9 mouse cellular contexts compared by ENCODE assay signal in the genomic region with DNA sequence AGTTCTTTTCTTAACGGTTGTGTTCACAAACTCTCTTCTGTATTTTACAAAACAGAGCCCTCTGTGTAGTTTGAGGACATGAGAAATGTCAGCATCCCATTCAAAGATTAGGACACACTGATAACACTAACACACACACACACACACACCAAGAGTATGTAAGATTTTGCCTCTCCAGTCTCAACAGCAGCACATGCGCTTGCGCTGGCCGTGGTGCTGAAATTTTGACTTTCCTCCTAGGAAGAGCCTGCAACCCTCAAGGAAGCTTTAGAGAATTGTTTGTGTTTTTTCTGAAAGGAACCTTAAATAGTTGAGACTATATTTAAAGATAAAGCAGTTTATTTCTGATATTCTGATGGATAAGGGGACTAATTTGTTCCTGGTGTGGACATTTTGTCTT. TPM values are rescaled to one million over a fixed set of nuclear protein-coding genes. Genes with fewer than 3 reads are reported as not detected.
DNase-seq lines count a peak whose midpoint lies in the region; ATAC-seq lines count a peak whose summit lies in the region.
"Had no signal": no experiment of that assay in that cellular context is flagged by ENCODE, and none has a peak within 500 bp of the region (broad histone marks: within the 10 kb centered on the region; RNA-seq: fewer than 3 reads in every experiment).

No protein-coding gene starts in this region.

- H3K4me1 ChIP-seq in kidney, embryonic 14.5 days (ENCODE audit: control insufficient read depth, insufficient read depth, low read length), result no peaks in the 10 kb centered on the region
- H3K4me1 ChIP-seq: embryonic facial prominence, embryonic 15.5 days had no signal

- no peak overlapping the region for H3K9ac ChIP-seq in kidney, embryonic 14.5 days (ENCODE audit: low read depth, low read length)
- H3K9ac ChIP-seq: embryonic facial prominence, embryonic 15.5 days had no signal

- DNase-seq in kidney, adult 18-20 months, result no peak
- DNase-seq in ES-CJ7 (ENCODE audit: low read depth, low spot score), result peak; percentile 61
- DNase-seq in adrenal gland, postnatal 14 days, result peak; percentile 82
- DNase-seq in kidney, postnatal 36 days, result peak; percentile 44 to 85
- no peak for DNase-seq in cerebellum, postnatal 14 days
- no peak for DNase-seq in right cerebral cortex, adult 2 months (ENCODE audit: low spot score in 2 of 2)
- no peak for DNase-seq in spleen, adult 18-20 months

- no peak overlapping the region for H3K27ac ChIP-seq in kidney, embryonic 14.5 days (ENCODE audit: low read depth, low read length)
- H3K27ac ChIP-seq: embryonic facial prominence, embryonic 15.5 days had no signal

- H3K27me3 ChIP-seq in kidney, embryonic 14.5 days (ENCODE audit: control insufficient read depth, insufficient read depth, low read length), result peaks cover 40% of the 10 kb centered on the region

- H3K9me3 ChIP-seq in kidney, embryonic 14.5 days (ENCODE audit: control insufficient read depth, low read length), result no peaks in the 10 kb centered on the region
- H3K9me3 ChIP-seq: embryonic facial prominence, embryonic 15.5 days had no signal

- 0 out of 2 replicates have a peak, but pooled peaks have one; percentile 71 for ATAC-seq in kidney, embryonic 14.5 days (ENCODE audit: low FRiP score, low TSS enrichment)

- H3K4me3 ChIP-seq in kidney, embryonic 14.5 days (ENCODE audit: low read length), result no peak overlapping the region
- H3K4me3 ChIP-seq: embryonic facial prominence, embryonic 15.5 days had no signal

- no peaks in the 10 kb centered on the region for H3K36me3 ChIP-seq in kidney, embryonic 14.5 days (ENCODE audit: control insufficient read depth, insufficient read depth, low read length)
- H3K36me3 ChIP-seq: embryonic facial prominence, embryonic 15.5 days had no signal

- 11% methylated on average over 4 of the region's 4 CpGs for WGBS in kidney, embryonic 14.5 days

- no peak overlapping the region for H3K4me2 ChIP-seq in kidney, embryonic 14.5 days (replicated peaks; ENCODE audit: low read depth, low read length)
- H3K4me2 ChIP-seq: embryonic facial prominence, embryonic 15.5 days had no signal

RNA-seq across cellular contexts. Expression of a gene that starts 14.0 kb away (rescaled TPM):
- 0.10 and 0.64 TPM in 2 replicates for polyA plus RNA-seq in kidney, embryonic 14.5 days (2014; fragmentation: Nextera tagmentation; extraction: Ambion mirVana)
- 0.34 and 0.59 TPM in 2 replicates for total RNA-seq in adrenal gland, postnatal 14 days (2021)

Comparison
In these comparisons a context has a peak if more than half of its experiments do, and no peak if none do; other contexts are left out.
1. DNase-seq: peak in ES-CJ7 (single experiment), adrenal gland, postnatal 14 days (single experiment) and kidney, postnatal 36 days (2 of 2); none in kidney, adult 18-20 months (single experiment), cerebellum, postnatal 14 days (0 of 2), right cerebral cortex, adult 2 months (0 of 2) and spleen, adult 18-20 months (0 of 2).